Mouse (Mus musculus) B cell, adult 2 months (primary cell): ENCODE results near the gene Pygb.

Experiments
- DNase-seq, 2 experiments: peaks; one replicate each; pipeline ENCODE4 v3.0.0; 2022

The Pygb gene

DNA sequence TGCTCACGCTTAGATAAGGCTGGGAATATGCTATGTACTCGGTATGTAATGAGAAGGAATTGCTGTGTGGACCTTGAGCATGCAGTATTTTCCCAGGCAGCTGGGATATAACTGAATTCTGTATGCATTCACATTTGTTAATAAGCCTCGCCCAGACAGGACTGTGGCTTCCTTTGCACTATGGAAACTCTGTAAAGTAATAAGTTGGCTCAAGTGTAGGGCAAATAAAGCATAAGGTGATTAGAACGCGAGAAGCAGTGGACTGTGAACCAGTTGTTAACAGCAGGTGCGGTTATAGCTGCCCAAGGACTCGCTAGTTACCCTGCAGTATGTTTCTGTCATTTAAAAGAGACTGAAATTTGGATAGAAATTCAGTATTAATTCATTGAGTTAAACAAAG is 11.5 kb downstream of the Pygb start:
- no peak for DNase-seq

GRCm38 (mm10) chr2:150800616-150801015 is 14.1 kb downstream of the Pygb start:
- no peak for DNase-seq

GRCm38 (mm10) chr2:150803035-150803434 is 16.5 kb downstream of the Pygb start:
- peak; percentile 52 to 55 for DNase-seq

DNA sequence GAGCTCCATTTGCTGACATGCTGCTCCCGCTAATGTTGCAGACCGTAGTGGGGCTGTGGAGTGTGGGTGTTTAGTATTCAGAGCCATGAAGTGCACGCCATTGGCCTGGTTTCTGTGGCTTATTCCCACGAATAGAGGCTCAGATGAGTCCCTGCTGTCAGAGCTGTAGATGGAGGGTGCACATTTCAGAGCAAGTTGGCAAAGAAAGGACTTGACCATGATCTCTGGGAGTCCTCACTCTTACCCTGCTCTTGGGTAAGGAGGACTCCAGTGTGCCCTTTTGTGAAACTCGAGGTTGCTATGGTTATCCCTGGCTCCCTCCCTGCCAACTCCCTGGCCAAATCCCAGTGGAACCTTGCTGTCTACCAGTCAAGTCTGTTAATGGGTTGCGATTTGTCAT is 21.8 kb downstream of the Pygb start:
- no peak for DNase-seq

DNA sequence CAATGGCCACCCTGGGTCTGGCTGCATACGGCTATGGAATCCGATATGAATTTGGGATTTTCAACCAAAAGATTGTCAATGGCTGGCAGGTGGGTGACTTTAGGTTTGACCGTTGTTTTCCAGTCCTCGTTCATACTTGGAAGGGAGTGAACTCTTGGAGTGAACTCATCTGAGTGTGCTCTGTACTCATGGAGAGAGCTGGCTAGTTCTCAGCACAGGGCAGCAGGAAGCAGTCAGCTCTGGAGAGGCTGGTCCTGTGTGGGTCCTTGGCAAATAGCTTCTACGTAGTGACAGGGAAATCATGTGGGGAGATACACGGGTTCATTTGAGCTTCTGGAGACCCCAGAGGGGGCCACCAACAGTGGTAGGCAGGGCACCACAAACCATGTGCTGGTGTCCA is 22.3 kb downstream of the Pygb start:
- DNase-seq, result no peak

DNA sequence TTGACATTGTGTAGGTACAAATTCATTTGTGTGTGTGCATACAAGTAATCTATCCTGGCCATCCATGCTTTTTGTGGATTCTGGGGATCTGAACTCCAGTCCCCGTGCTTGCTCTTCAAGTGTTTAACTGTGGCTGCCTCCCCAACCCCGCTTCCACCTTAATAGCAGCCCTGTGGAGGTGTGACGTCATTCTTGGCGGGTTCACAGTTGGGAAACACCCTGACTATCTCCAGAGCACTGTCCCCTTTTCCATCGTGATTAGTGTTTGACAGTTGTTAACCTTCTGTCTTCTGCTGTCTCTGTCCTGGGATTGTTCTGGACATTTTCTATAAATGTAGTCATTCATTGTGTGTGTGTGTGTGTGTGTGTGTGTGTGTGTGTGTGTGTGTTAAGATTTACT is 24.1 kb downstream of the Pygb start:
- no peak for DNase-seq

GRCm38 (mm10) chr2:150812816-150813215 is 26.3 kb downstream of the Pygb start:
- DNase-seq, result no peak

GRCm38 (mm10) chr2:150816676-150817402 is 30.3 kb downstream of the Pygb start:
- no peak for DNase-seq

- no peak for DNase-seq
These were observed 32.2 kb downstream of the Pygb start for GRCm38 (mm10) chr2:150818742-150819141.

- DNase-seq, result no peak
These were observed 34.2 kb downstream of the Pygb start for GRCm38 (mm10) chr2:150820720-150821119.

GRCm38 (mm10) chr2:150822987-150823386 is 36.5 kb downstream of the Pygb start:
- no peak for DNase-seq

DNA sequence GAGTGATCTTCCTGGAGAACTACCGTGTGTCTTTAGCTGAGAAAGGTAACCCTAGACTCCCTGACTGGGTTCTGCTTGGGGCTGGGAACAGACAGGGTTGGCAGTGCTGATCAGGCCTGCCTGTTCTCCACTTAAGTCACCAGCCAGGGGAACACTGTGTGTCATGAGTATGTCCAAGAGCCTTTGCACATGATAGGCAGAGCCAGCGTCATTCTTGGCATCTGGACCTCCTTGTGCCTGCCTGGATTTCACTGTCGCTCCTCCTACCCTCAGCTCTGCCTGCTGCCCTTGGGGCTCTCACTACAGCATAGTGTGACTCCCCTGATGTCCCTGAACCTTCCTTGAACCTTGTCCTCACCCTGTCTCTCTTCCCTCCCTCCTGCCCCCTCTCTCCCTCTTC is 39.9 kb downstream of the Pygb start:
- no peak for DNase-seq

- peak in 1 of 2 experiments; percentile 22 for DNase-seq
These were observed 41.6 kb downstream of the Pygb start for GRCm38 (mm10) chr2:150828164-150828563.

- DNase-seq, result no peak
These were observed 42.1 kb downstream of the Pygb start for GRCm38 (mm10) chr2:150828654-150829053.

GRCm38 (mm10) chr2:150830011-150830410 is 43.5 kb downstream of the Pygb start:
- no peak for DNase-seq

GRCm38 (mm10) chr2:150830911-150831441 is 44.4 kb downstream of the Pygb start:
- DNase-seq, result peak; percentile 54 to 62

DNA sequence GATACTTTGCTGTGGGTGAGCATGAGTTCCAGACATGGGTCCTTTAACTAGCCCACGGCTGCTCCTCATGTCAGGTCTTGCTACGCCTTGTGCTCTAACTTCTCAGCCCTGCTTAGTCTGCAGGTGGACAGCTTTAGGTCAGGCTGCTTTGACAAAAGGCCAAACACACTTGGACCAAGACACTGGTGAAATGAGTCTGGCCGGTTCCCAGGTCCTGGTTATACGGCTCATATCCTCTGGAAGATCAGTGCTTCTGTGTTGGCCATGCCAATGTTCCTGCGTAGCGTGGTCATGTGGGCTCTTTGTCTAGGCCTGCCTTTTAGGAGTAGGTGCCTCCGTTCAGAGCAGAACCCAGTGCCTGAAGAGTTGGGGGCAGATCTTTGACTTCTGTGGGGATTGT is 45.5 kb downstream of the Pygb start:
- no peak for DNase-seq

DNA sequence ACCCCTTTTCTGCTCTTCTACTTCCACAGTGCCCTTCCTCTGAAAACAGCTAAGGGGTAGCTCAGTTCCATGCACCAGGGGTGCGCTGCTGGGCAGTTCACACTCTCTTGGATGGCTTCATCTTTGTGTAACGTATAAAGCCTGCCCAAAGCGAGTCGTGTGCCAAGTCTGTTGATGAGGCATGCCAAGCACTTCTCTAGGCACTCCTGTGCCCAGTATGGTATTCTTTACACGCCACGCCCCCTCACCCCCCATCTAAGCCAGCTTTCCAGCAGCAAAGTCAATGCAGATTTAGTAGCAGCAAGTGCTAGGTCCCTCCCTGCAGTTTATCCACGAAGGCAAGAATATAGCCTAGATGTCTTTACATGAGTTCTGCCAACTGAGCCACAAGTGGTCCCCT is 48.1 kb downstream of the Pygb start:
- DNase-seq, result no peak

GRCm38 (mm10) chr2:150835975-150836374 is 49.4 kb downstream of the Pygb start:
- DNase-seq, result no peak

DNA sequence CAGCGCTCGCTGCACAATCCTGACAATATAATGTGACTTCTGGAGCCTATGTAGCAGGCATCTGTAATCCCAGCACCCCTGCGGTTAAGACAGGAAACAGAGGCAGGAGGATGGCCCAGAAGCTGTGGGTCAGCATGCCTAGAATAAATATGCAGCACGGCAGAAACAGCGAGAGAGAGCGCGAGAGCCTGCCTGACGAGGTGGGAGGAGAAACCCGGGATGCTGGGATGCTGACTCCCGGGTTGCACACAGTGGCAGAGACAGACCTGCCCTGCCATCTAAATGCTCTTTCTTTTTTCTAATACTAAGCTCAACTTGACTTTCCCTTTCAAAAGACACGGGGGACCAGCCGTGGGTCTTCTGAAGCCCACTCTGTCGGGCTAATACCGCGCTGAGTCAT is 50.4 kb downstream of the Pygb start:
- no peak for DNase-seq

DNA sequence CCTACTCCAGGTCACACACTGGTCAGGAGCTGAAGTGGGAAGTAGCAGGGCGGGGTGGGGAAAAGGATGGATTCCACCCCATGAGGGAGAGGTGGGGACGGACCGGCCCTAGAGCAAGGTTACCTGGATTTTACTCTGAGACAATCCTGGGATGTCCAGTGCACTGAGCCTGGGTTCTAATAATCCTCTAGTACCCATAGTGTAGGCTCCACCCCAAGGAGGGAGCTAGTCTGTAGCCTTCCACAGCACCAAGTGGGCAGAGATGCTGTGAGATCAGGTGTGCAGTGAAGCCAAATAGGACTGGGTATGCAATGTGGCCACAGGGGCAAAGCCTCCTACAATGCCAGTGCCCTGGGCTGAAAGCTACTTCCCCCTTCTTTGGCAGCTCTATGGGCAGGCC is 51.2 kb downstream of the Pygb start:
- DNase-seq, result no peak

GRCm38 (mm10) chr2:150839686-150840471 is 53.3 kb downstream of the Pygb start:
- no peak for DNase-seq

- no peak for DNase-seq
These were observed 54.6 kb downstream of the Pygb start for GRCm38 (mm10) chr2:150841109-150841508.

DNA sequence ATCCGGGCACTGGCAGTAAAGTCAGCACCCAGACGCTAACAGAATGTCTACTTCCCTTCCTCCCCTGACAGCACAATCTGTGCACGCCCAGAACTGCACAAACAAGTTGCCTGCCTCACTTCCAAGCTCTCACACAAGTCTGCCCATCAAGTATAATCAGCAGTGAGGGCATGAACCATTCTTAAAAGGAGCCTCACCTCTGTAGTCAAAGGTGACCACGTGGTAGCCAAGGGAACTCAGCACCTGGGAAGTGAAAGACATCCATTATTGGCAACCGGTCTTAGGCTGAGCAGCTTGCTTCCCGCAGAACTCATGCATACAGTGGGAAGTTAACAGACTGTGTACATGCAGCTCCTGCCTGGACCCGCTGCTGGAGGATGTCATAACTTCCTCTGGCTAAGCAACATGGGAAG is 55.5 kb downstream of the Pygb start:
- no peak for DNase-seq
